Mouse (Mus musculus): ENCODE measurements around the gene Bpifb5. TPM values are rescaled to one million over a fixed set of nuclear protein-coding genes. Genes with fewer than 3 reads are reported as not detected.
"Not testable (repeated sequence)": the region's sequence is repeated elsewhere in the genome, so short reads cannot be mapped to it uniquely, and the experiment has no call there.

The Bpifb5 gene
- polyA plus RNA-seq (2012; rRNA removed) = 12.7 and 14.1 TPM in 2 replicates

- Histone ChIP-seq H3K4me1 (ENCODE audit: control insufficient read depth, insufficient read depth, low read length) (peaks cover 11% of the 10 kb centered on the region), H3K4me3 (ENCODE audit: control insufficient read depth, low read depth, low read length) (no peak within 1 kb of the TSS), H3K27ac (ENCODE audit: control insufficient read depth, insufficient read depth, low read depth, low read length) (peak within 1 kb of the TSS; percentile 18; the same call in 1 of the 2 replicates), H3K36me3 (ENCODE audit: control insufficient read depth, insufficient read depth, low read length) (no peaks in the 10 kb centered on the region), H3K27me3 (ENCODE audit: control insufficient read depth, insufficient read depth, low read length) (no peaks in the 10 kb centered on the region)
- no peak for TF ChIP-seq POLR2A (IDR thresholded peaks at IDR 0.05; ENCODE audit: control insufficient read depth, low read depth, low read length)
- no peak for TF ChIP-seq CTCF (IDR thresholded peaks at IDR 0.05; ENCODE audit: control insufficient read depth, insufficient read depth, insufficient replicate concordance, low read depth, low read length)
These were observed at the start of gene Bpifb5 for GRCm38 (mm10) chr2:154223265-154223916. Gene Bpifb5 (plus strand): TSS chr2:154223742.

GRCm38 (mm10) chr2:154181900-154182299 lies 41.6 kb upstream of the Bpifb5 start:
- not testable (repeated sequence) for H3K36me3 ChIP-seq (ENCODE audit: control insufficient read depth, insufficient read depth, low read length); H3K4me1 ChIP-seq (ENCODE audit: control insufficient read depth, insufficient read depth, low read length); H3K27me3 ChIP-seq (ENCODE audit: control insufficient read depth, insufficient read depth, low read length); H3K27ac ChIP-seq (ENCODE audit: control insufficient read depth, insufficient read depth, low read depth, low read length); H3K4me3 ChIP-seq (ENCODE audit: control insufficient read depth, low read depth, low read length)

GRCm38 (mm10) chr2:154183061-154183460 lies 40.5 kb upstream of the Bpifb5 start:
- not testable (repeated sequence) for H3K27me3 ChIP-seq (ENCODE audit: control insufficient read depth, insufficient read depth, low read length); H3K4me1 ChIP-seq (ENCODE audit: control insufficient read depth, insufficient read depth, low read length); H3K4me3 ChIP-seq (ENCODE audit: control insufficient read depth, low read depth, low read length); H3K36me3 ChIP-seq (ENCODE audit: control insufficient read depth, insufficient read depth, low read length); H3K27ac ChIP-seq (ENCODE audit: control insufficient read depth, insufficient read depth, low read depth, low read length)

GRCm38 (mm10) chr2:154185319-154185718 lies 38.2 kb upstream of the Bpifb5 start:
- TF ChIP-seq POLR2A (IDR thresholded peaks at IDR 0.05; ENCODE audit: control insufficient read depth, low read depth, low read length) (no peak), CTCF (IDR thresholded peaks at IDR 0.05; ENCODE audit: control insufficient read depth, insufficient read depth, insufficient replicate concordance, low read depth, low read length) (no peak)
- H3K4me1 ChIP-seq (ENCODE audit: control insufficient read depth, insufficient read depth, low read length) = no peaks in the 10 kb centered on the region
- no peaks in the 10 kb centered on the region for H3K27me3 ChIP-seq (ENCODE audit: control insufficient read depth, insufficient read depth, low read length)
- H3K4me3 ChIP-seq (ENCODE audit: control insufficient read depth, low read depth, low read length) = no peak overlapping the region
- H3K36me3 ChIP-seq (ENCODE audit: control insufficient read depth, insufficient read depth, low read length) = no peaks in the 10 kb centered on the region
- no peak overlapping the region for H3K27ac ChIP-seq (ENCODE audit: control insufficient read depth, insufficient read depth, low read depth, low read length)

- Histone ChIP-seq H3K36me3 (ENCODE audit: control insufficient read depth, insufficient read depth, low read length) (no peaks in the 10 kb centered on the region), H3K27ac (ENCODE audit: control insufficient read depth, insufficient read depth, low read depth, low read length) (no peak overlapping the region), H3K27me3 (ENCODE audit: control insufficient read depth, insufficient read depth, low read length) (no peaks in the 10 kb centered on the region), H3K4me1 (ENCODE audit: control insufficient read depth, insufficient read depth, low read length) (no peaks in the 10 kb centered on the region), H3K4me3 (ENCODE audit: control insufficient read depth, low read depth, low read length) (no peak overlapping the region)
- TF ChIP-seq CTCF (IDR thresholded peaks at IDR 0.05; ENCODE audit: control insufficient read depth, insufficient read depth, insufficient replicate concordance, low read depth, low read length) (no peak), POLR2A (IDR thresholded peaks at IDR 0.05; ENCODE audit: control insufficient read depth, low read depth, low read length) (no peak)
These were observed 37.8 kb upstream of the Bpifb5 start for GRCm38 (mm10) chr2:154185748-154186147.

GRCm38 (mm10) chr2:154187468-154187867 lies 36.1 kb upstream of the Bpifb5 start:
- no peak overlapping the region for H3K27ac ChIP-seq (ENCODE audit: control insufficient read depth, insufficient read depth, low read depth, low read length)
- no peak overlapping the region for H3K4me3 ChIP-seq (ENCODE audit: control insufficient read depth, low read depth, low read length)
- TF ChIP-seq POLR2A (IDR thresholded peaks at IDR 0.05; ENCODE audit: control insufficient read depth, low read depth, low read length) (no peak), CTCF (IDR thresholded peaks at IDR 0.05; ENCODE audit: control insufficient read depth, insufficient read depth, insufficient replicate concordance, low read depth, low read length) (no peak)
- H3K4me1 ChIP-seq (ENCODE audit: control insufficient read depth, insufficient read depth, low read length) = no peaks in the 10 kb centered on the region; the same call in 1 of the 2 replicates
- H3K36me3 ChIP-seq (ENCODE audit: control insufficient read depth, insufficient read depth, low read length) = no peaks in the 10 kb centered on the region
- no peaks in the 10 kb centered on the region for H3K27me3 ChIP-seq (ENCODE audit: control insufficient read depth, insufficient read depth, low read length)

GRCm38 (mm10) chr2:154189877-154190434 lies 33.6 kb upstream of the Bpifb5 start:
- Histone ChIP-seq H3K27ac (ENCODE audit: control insufficient read depth, insufficient read depth, low read depth, low read length) (no peak overlapping the region), H3K4me1 (ENCODE audit: control insufficient read depth, insufficient read depth, low read length) (peaks cover 3% of the 10 kb centered on the region), H3K27me3 (ENCODE audit: control insufficient read depth, insufficient read depth, low read length) (no peaks in the 10 kb centered on the region), H3K36me3 (ENCODE audit: control insufficient read depth, insufficient read depth, low read length) (no peaks in the 10 kb centered on the region), H3K4me3 (ENCODE audit: control insufficient read depth, low read depth, low read length) (no peak overlapping the region)
- no peak for TF ChIP-seq POLR2A (IDR thresholded peaks at IDR 0.05; ENCODE audit: control insufficient read depth, low read depth, low read length)
- TF ChIP-seq CTCF (IDR thresholded peaks at IDR 0.05; ENCODE audit: control insufficient read depth, insufficient read depth, insufficient replicate concordance, low read depth, low read length) = no peak

All from testis, adult 2 months (tissue).